Mouse (Mus musculus): ENCODE results near the gene Adgrl4. TPM values are rescaled to one million over a fixed set of nuclear protein-coding genes. Genes with fewer than 3 reads are reported as not detected.
A peak's percentile ranks its signal among the peaks of the same experiment; 100 is the strongest.

The Adgrl4 gene
- total RNA-seq (2021) = 10 to 100 TPM; 53.9 to 89.1 TPM
- long read RNA-seq, experiment 1, full-length matches to known transcripts = 2 of 10 reads
- long read RNA-seq, experiment 1, partial matches to known transcripts = 2 of 10 reads
- long read RNA-seq, experiment 1, other reads (novel, unspliced or antisense) = 6 of 10 reads
- long read RNA-seq, experiment 2, full-length matches to known transcripts = 1 of 6 reads
- long read RNA-seq, experiment 2, partial matches to known transcripts = 3 of 6 reads
- long read RNA-seq, experiment 2, other reads (novel, unspliced or antisense) = 2 of 6 reads

GRCm38 (mm10) chr3:151437693-151438092, at the start of gene Adgrl4:
Gene Adgrl4, plus strand, starts transcription at chr3:151437887.
- DNase-seq = peak; percentile 44 to 62

GRCm38 (mm10) chr3:151390912-151391311, 46.8 kb upstream of the Adgrl4 start:
- DNase-seq = no peak

- no peak for DNase-seq
These were observed 44.8 kb upstream of the Adgrl4 start for GRCm38 (mm10) chr3:151392891-151393290.

GRCm38 (mm10) chr3:151393330-151393729, 44.4 kb upstream of the Adgrl4 start:
- no peak for DNase-seq

GRCm38 (mm10) chr3:151399270-151399669, 38.4 kb upstream of the Adgrl4 start:
- DNase-seq = no peak

GRCm38 (mm10) chr3:151411031-151411430, 26.7 kb upstream of the Adgrl4 start:
- no peak for DNase-seq

- no peak for DNase-seq
These were observed 26.2 kb upstream of the Adgrl4 start for GRCm38 (mm10) chr3:151411488-151411887.

- no peak for DNase-seq
These were observed 20.8 kb upstream of the Adgrl4 start for GRCm38 (mm10) chr3:151416931-151417330.

GRCm38 (mm10) chr3:151417688-151418572, 19.8 kb upstream of the Adgrl4 start:
- no peak for DNase-seq

- no peak for DNase-seq
These were observed 13.1 kb upstream of the Adgrl4 start for GRCm38 (mm10) chr3:151424326-151425207.

- no peak for DNase-seq
These were observed 7.6 kb upstream of the Adgrl4 start for GRCm38 (mm10) chr3:151430106-151430505.

- no peak for DNase-seq
These were observed 6.2 kb upstream of the Adgrl4 start for GRCm38 (mm10) chr3:151431507-151431906.

- no peak for DNase-seq
These were observed 677 bp downstream of the Adgrl4 start for GRCm38 (mm10) chr3:151438364-151438763.

GRCm38 (mm10) chr3:151439976-151440375, 2.3 kb downstream of the Adgrl4 start:
- no peak for DNase-seq

GRCm38 (mm10) chr3:151442026-151442425, 4.3 kb downstream of the Adgrl4 start:
- DNase-seq = no peak

- no peak for DNase-seq
These were observed 5.8 kb downstream of the Adgrl4 start for GRCm38 (mm10) chr3:151443486-151443885.

- no peak for DNase-seq
These were observed 6.6 kb downstream of the Adgrl4 start for GRCm38 (mm10) chr3:151444284-151444683.

GRCm38 (mm10) chr3:151445936-151446335, 8.2 kb downstream of the Adgrl4 start:
- DNase-seq = peak; percentile 48 to 49

GRCm38 (mm10) chr3:151454985-151455701, 17.5 kb downstream of the Adgrl4 start:
- no peak for DNase-seq

- no peak for DNase-seq
These were observed 21.9 kb downstream of the Adgrl4 start for GRCm38 (mm10) chr3:151459430-151460190.

- no peak for DNase-seq
These were observed 27.5 kb downstream of the Adgrl4 start for GRCm38 (mm10) chr3:151465215-151465614.
